9 mouse cellular contexts compared by ENCODE assay signal in genomic region chr4:141120700-141121099, GRCm38 (mm10). TPM values are rescaled to one million over a fixed set of nuclear protein-coding genes. Genes with fewer than 3 reads are reported as not detected.
DNase-seq lines count a peak whose midpoint lies in the region; ATAC-seq and TF ChIP-seq lines count a peak whose summit lies in the region.
"Had no signal": no experiment of that assay in that cellular context is flagged by ENCODE, and none has a peak within 500 bp of the region (broad histone marks: within the 10 kb centered on the region; RNA-seq: fewer than 3 reads in every experiment).

No protein-coding gene starts in this region.

- TF ChIP-seq POLR2A in MEL (IDR thresholded peaks at IDR 0.05; ENCODE audit: control insufficient read depth in 1 of 2, insufficient read depth in 1 of 2, low read depth in 1 of 2, low read length in 2 of 2, poor library complexity in 1 of 2): no peak

- no peaks in the 10 kb centered on the region for H3K4me1 ChIP-seq in MEL (ENCODE audit: control insufficient read depth in 1 of 2, insufficient read depth in 2 of 2, low read length in 2 of 2)
- H3K4me1 ChIP-seq in forebrain, embryonic 13.5 days: peaks cover 20% of the 10 kb centered on the region; the same call in 1 of the 2 replicates
- 0 out of 2 replicates have a peak, but pooled peaks cover 8% of the 10 kb centered on the region for H3K4me1 ChIP-seq in kidney, embryonic 14.5 days (ENCODE audit: control insufficient read depth, insufficient read depth, low read length)
- peaks cover 0 to 3% of the 10 kb centered on the region in 2 experiments; a peak in 1 of 4 replicates for H3K4me1 ChIP-seq in liver, embryonic 14.5 days (replicated peaks; ENCODE audit: control insufficient read depth in 2 of 2, insufficient read depth in 2 of 2, low read length in 1 of 2)
- H3K4me1 ChIP-seq in neural tube, embryonic 15.5 days: peaks cover 25% of the 10 kb centered on the region

- peaks cover 39% of the 10 kb centered on the region for H3K79me2 ChIP-seq in MEL (ENCODE audit: control insufficient read depth, insufficient read depth, low read length, poor library complexity)

- WGBS in forebrain, embryonic 13.5 days: 20% methylated on average over 11 of the region's 11 CpGs
- WGBS in kidney, embryonic 14.5 days: 26% methylated on average over 11 of the region's 11 CpGs
- WGBS in liver, embryonic 14.5 days (ENCODE audit: insufficient replicate concordance): 36% methylated on average over 11 of the region's 11 CpGs
- WGBS in neural tube, embryonic 15.5 days: 26% methylated on average over 11 of the region's 11 CpGs

- H3K36me3 ChIP-seq in MEL (ENCODE audit: control insufficient read depth in 1 of 2, insufficient read depth in 2 of 2, low read length in 2 of 2): peaks cover 0 to 2% of the 10 kb centered on the region in 2 experiments; a peak in 1 of 4 replicates
- peaks cover 29% of the 10 kb centered on the region for H3K36me3 ChIP-seq in forebrain, embryonic 13.5 days (ENCODE audit: poor library complexity, severe bottlenecking)
- H3K36me3 ChIP-seq in kidney, embryonic 14.5 days (ENCODE audit: control insufficient read depth, insufficient read depth, low read length): peaks cover 35% of the 10 kb centered on the region
- H3K36me3 ChIP-seq in liver, embryonic 14.5 days (replicated peaks; ENCODE audit: control insufficient read depth, insufficient read depth, low read depth): peaks cover 17% of the 10 kb centered on the region
- H3K36me3 ChIP-seq in neural tube, embryonic 15.5 days: peaks cover 21% of the 10 kb centered on the region

- peak; percentile 71 for ATAC-seq in forebrain, embryonic 13.5 days
- peak; percentile 65 for ATAC-seq in kidney, embryonic 14.5 days (ENCODE audit: low FRiP score, low TSS enrichment)
- peak; percentile 40; the same call in 1 of the 2 replicates for ATAC-seq in liver, embryonic 14.5 days (ENCODE audit: insufficient read depth)
- peak; percentile 51 for ATAC-seq in neural tube, embryonic 15.5 days (ENCODE audit: low FRiP score)
- no peak for ATAC-seq in erythroblast, adult 5-6 weeks (replicated peaks; ENCODE audit: low FRiP score, poor library complexity, severe bottlenecking)
- ATAC-seq: Patski had no signal

- peak; percentile 70 to 74 for DNase-seq in cerebellum, postnatal 4 days (ENCODE audit: low spot score in 2 of 2)
- no peak for DNase-seq in cerebellum, adult 11-12 months
- peak; percentile 30 for DNase-seq in MEL (ENCODE audit: low read depth, low spot score)
- DNase-seq in liver, embryonic 14.5 days (ENCODE audit: low read depth in 3 of 3, low spot score in 3 of 3): no peak

- H3K27ac ChIP-seq in MEL (ENCODE audit: control insufficient read depth, low read depth, low read length): no peak overlapping the region
- no peak overlapping the region for H3K27ac ChIP-seq in forebrain, embryonic 13.5 days
- H3K27ac ChIP-seq in kidney, embryonic 14.5 days (ENCODE audit: low read depth, low read length): no peak overlapping the region
- H3K27ac ChIP-seq in liver, embryonic 14.5 days: no peak overlapping the region
- H3K27ac ChIP-seq in neural tube, embryonic 15.5 days (replicated peaks): no peak overlapping the region

- TF ChIP-seq CTCF in MEL (IDR thresholded peaks at IDR 0.05 in 2 of 3, conservative IDR thresholded peaks at IDR 0.05 in 1 of 3; ENCODE audit: control insufficient read depth in 1 of 3, insufficient read depth in 1 of 3, low read depth in 2 of 3, low read length in 3 of 3, poor library complexity in 1 of 3, severe bottlenecking in 1 of 3): peak; percentile 27 to 44 (median 34); a peak in 4 of 6 replicates
- TF ChIP-seq CTCF in liver, embryonic 14.5 days (IDR thresholded peaks at IDR 0.05; ENCODE audit: low read depth): peak; percentile 86

- H3K27me3 ChIP-seq in MEL (ENCODE audit: control insufficient read depth in 1 of 2, insufficient read depth in 2 of 2, low read length in 2 of 2): no peaks in the 10 kb centered on the region
- H3K27me3 ChIP-seq in forebrain, embryonic 13.5 days: no peaks in the 10 kb centered on the region
- H3K27me3 ChIP-seq in kidney, embryonic 14.5 days (ENCODE audit: control insufficient read depth, insufficient read depth, low read length): no peaks in the 10 kb centered on the region
- H3K27me3 ChIP-seq in liver, embryonic 14.5 days (ENCODE audit: control insufficient read depth, insufficient read depth, low read length): no peaks in the 10 kb centered on the region
- H3K27me3 ChIP-seq in neural tube, embryonic 15.5 days (replicated peaks): no peaks in the 10 kb centered on the region
- H3K27me3 ChIP-seq: Patski had no signal

- no peak for TF ChIP-seq EP300 in MEL (IDR thresholded peaks at IDR 0.05; ENCODE audit: low read depth in 1 of 2, low read length in 2 of 2)
- no peak for TF ChIP-seq EP300 in liver, embryonic 14.5 days (IDR thresholded peaks at IDR 0.05; ENCODE audit: low read depth)

- no peak overlapping the region for H3K4me2 ChIP-seq in forebrain, embryonic 13.5 days
- no peak overlapping the region for H3K4me2 ChIP-seq in kidney, embryonic 14.5 days (replicated peaks; ENCODE audit: low read depth, low read length)
- H3K4me2 ChIP-seq in liver, embryonic 14.5 days (ENCODE audit: low read depth): no peak overlapping the region
- no peak overlapping the region for H3K4me2 ChIP-seq in neural tube, embryonic 15.5 days

- no peak overlapping the region for H3K9ac ChIP-seq in MEL (ENCODE audit: control insufficient read depth, low read depth, low read length, poor library complexity, severe bottlenecking)
- H3K9ac ChIP-seq in forebrain, embryonic 13.5 days: 0 out of 2 replicates have a peak overlapping the region, but pooled peaks have one; percentile 12
- no peak overlapping the region for H3K9ac ChIP-seq in kidney, embryonic 14.5 days (ENCODE audit: low read depth, low read length)
- H3K9ac ChIP-seq in liver, embryonic 14.5 days (replicated peaks): no peak overlapping the region
- no peak overlapping the region for H3K9ac ChIP-seq in neural tube, embryonic 15.5 days (replicated peaks)

- no peak for TF ChIP-seq RAD21 in MEL (IDR thresholded peaks at IDR 0.05; ENCODE audit: low read depth, low read length)

- H3K9me3 ChIP-seq in MEL (replicated peaks; ENCODE audit: insufficient read depth, low read length): no peaks in the 10 kb centered on the region
- H3K9me3 ChIP-seq in forebrain, embryonic 13.5 days (replicated peaks): no peaks in the 10 kb centered on the region
- H3K9me3 ChIP-seq in kidney, embryonic 14.5 days (ENCODE audit: control insufficient read depth, low read length): no peaks in the 10 kb centered on the region
- no peaks in the 10 kb centered on the region for H3K9me3 ChIP-seq in liver, embryonic 14.5 days (ENCODE audit: control insufficient read depth, low read length)
- H3K9me3 ChIP-seq in neural tube, embryonic 15.5 days (replicated peaks): no peaks in the 10 kb centered on the region

- no peak overlapping the region for H3K4me3 ChIP-seq in MEL (ENCODE audit: control insufficient read depth in 1 of 2, insufficient read depth in 1 of 2, low read depth in 2 of 2, low read length in 2 of 2)
- no peak overlapping the region for H3K4me3 ChIP-seq in forebrain, embryonic 13.5 days
- no peak overlapping the region for H3K4me3 ChIP-seq in kidney, embryonic 14.5 days (ENCODE audit: low read length)
- H3K4me3 ChIP-seq in liver, embryonic 14.5 days (ENCODE audit: insufficient read depth in 1 of 2, low read depth in 2 of 2, low read length in 2 of 2): no peak overlapping the region
- no peak overlapping the region for H3K4me3 ChIP-seq in neural tube, embryonic 15.5 days (replicated peaks)

RNA-seq across cellular contexts. Expression of gene Szrd1, which starts 18.9 kb away (rescaled TPM):
- 63.0 and 64.4 TPM in 2 replicates for total RNA-seq in MEL (2012; rRNA removed)
- 100 to 1,000 TPM in 1 of 2 experiments, not detected in 1; 137 TPM for polyA plus RNA-seq in MEL (2012; ENCODE audit: insufficient read depth in 1 of 2, insufficient read length in 2 of 2, low read depth in 1 of 2, low replicate concordance in 2 of 2, missing spikeins in 1 of 2)
- 29.3 and 33.5 TPM in 2 replicates for polyA plus RNA-seq in forebrain, embryonic 13.5 days (2015; fragmentation: Nextera tagmentation; extraction: Ambion mirVana)
- polyA plus RNA-seq in kidney, embryonic 14.5 days (2014; fragmentation: Nextera tagmentation; extraction: Ambion mirVana): 23.3 and 46.4 TPM in 2 replicates
- polyA plus RNA-seq in liver, embryonic 14.5 days (2012; rRNA removed): 13.3 and 14.2 TPM in 2 replicates
- 14.3 and 17.2 TPM in 2 replicates for polyA plus RNA-seq in liver, embryonic 14.5 days (2014; fragmentation: Nextera tagmentation; extraction: Ambion mirVana)
- 23.7 and 29.1 TPM in 2 replicates for polyA plus RNA-seq in neural tube, embryonic 15.5 days (2015; fragmentation: Nextera tagmentation; extraction: Ambion mirVana)
- 12.1 and 19.0 TPM in 2 replicates for total RNA-seq in erythroblast, adult 5-6 weeks (2015; ENCODE audit: low replicate concordance)
- 11.8 and 17.4 TPM in 2 replicates for total RNA-seq in erythroblast, adult 5-6 weeks (2017; ENCODE audit: low replicate concordance)

RNA-seq across cellular contexts. Expression of gene Fbxo42, which starts 27.0 kb away (rescaled TPM):
- total RNA-seq in MEL (2012; rRNA removed): 10.1 and 11.2 TPM in 2 replicates
- polyA plus RNA-seq in MEL (2012; ENCODE audit: insufficient read depth in 1 of 2, insufficient read length in 2 of 2, low read depth in 1 of 2, low replicate concordance in 2 of 2, missing spikeins in 1 of 2): 100 to 1,000 TPM in 1 of 2 experiments, 10 to 100 TPM in 1; 23.1 to 260 TPM
- 19.7 and 20.0 TPM in 2 replicates for polyA plus RNA-seq in forebrain, embryonic 13.5 days (2015; fragmentation: Nextera tagmentation; extraction: Ambion mirVana)
- 22.0 and 26.8 TPM in 2 replicates for polyA plus RNA-seq in kidney, embryonic 14.5 days (2014; fragmentation: Nextera tagmentation; extraction: Ambion mirVana)
- 7.5 and 8.3 TPM in 2 replicates for polyA plus RNA-seq in liver, embryonic 14.5 days (2012; rRNA removed)
- 17.6 and 20.6 TPM in 2 replicates for polyA plus RNA-seq in liver, embryonic 14.5 days (2014; fragmentation: Nextera tagmentation; extraction: Ambion mirVana)
- polyA plus RNA-seq in neural tube, embryonic 15.5 days (2015; fragmentation: Nextera tagmentation; extraction: Ambion mirVana): 23.3 and 23.8 TPM in 2 replicates
- total RNA-seq in erythroblast, adult 5-6 weeks (2015; ENCODE audit: low replicate concordance): 43.2 and 49.3 TPM in 2 replicates
- 54.4 and 64.7 TPM in 2 replicates for total RNA-seq in erythroblast, adult 5-6 weeks (2017; ENCODE audit: low replicate concordance)

RNA-seq across cellular contexts. Expression of gene Spata21, which starts 32.6 kb away (rescaled TPM):
- total RNA-seq in MEL (2012; rRNA removed): not detected in 2 replicates
- polyA plus RNA-seq in MEL (2012; ENCODE audit: insufficient read depth in 1 of 2, insufficient read length in 2 of 2, low read depth in 1 of 2, low replicate concordance in 2 of 2, missing spikeins in 1 of 2): not detected
- 0.20 and 0.30 TPM in 2 replicates for polyA plus RNA-seq in forebrain, embryonic 13.5 days (2015; fragmentation: Nextera tagmentation; extraction: Ambion mirVana)
- polyA plus RNA-seq in kidney, embryonic 14.5 days (2014; fragmentation: Nextera tagmentation; extraction: Ambion mirVana): 0.27 and 0.95 TPM in 2 replicates
- 0.03 TPM in 1 of 2 replicates, not detected in the other for polyA plus RNA-seq in liver, embryonic 14.5 days (2012; rRNA removed)
- polyA plus RNA-seq in liver, embryonic 14.5 days (2014; fragmentation: Nextera tagmentation; extraction: Ambion mirVana): not detected in 2 replicates
- 0.51 and 0.55 TPM in 2 replicates for polyA plus RNA-seq in neural tube, embryonic 15.5 days (2015; fragmentation: Nextera tagmentation; extraction: Ambion mirVana)
- total RNA-seq in erythroblast, adult 5-6 weeks (2015; ENCODE audit: low replicate concordance): not detected in 2 replicates
- not detected in 2 replicates for total RNA-seq in erythroblast, adult 5-6 weeks (2017; ENCODE audit: low replicate concordance)
- polyA plus RNA-seq: Patski had no signal

RNA-seq across cellular contexts. Expression of gene Necap2, which starts 42.5 kb away (rescaled TPM):
- 45.1 and 57.4 TPM in 2 replicates for total RNA-seq in MEL (2012; rRNA removed)
- 10 to 100 TPM in 1 of 2 experiments, not detected in 1; 75.6 TPM for polyA plus RNA-seq in MEL (2012; ENCODE audit: insufficient read depth in 1 of 2, insufficient read length in 2 of 2, low read depth in 1 of 2, low replicate concordance in 2 of 2, missing spikeins in 1 of 2)
- 44.9 and 48.0 TPM in 2 replicates for polyA plus RNA-seq in forebrain, embryonic 13.5 days (2015; fragmentation: Nextera tagmentation; extraction: Ambion mirVana)
- polyA plus RNA-seq in kidney, embryonic 14.5 days (2014; fragmentation: Nextera tagmentation; extraction: Ambion mirVana): 64.4 and 79.8 TPM in 2 replicates
- 58.9 and 60.3 TPM in 2 replicates for polyA plus RNA-seq in liver, embryonic 14.5 days (2012; rRNA removed)
- polyA plus RNA-seq in liver, embryonic 14.5 days (2014; fragmentation: Nextera tagmentation; extraction: Ambion mirVana): 88.7 and 99.5 TPM in 2 replicates
- polyA plus RNA-seq in neural tube, embryonic 15.5 days (2015; fragmentation: Nextera tagmentation; extraction: Ambion mirVana): 56.8 and 59.8 TPM in 2 replicates
- total RNA-seq in erythroblast, adult 5-6 weeks (2015; ENCODE audit: low replicate concordance): 41.0 and 58.6 TPM in 2 replicates
- 68.0 and 75.4 TPM in 2 replicates for total RNA-seq in erythroblast, adult 5-6 weeks (2017; ENCODE audit: low replicate concordance)

Comparison
In these comparisons a context has a peak if more than half of its experiments do, and no peak if none do; other contexts are left out.
1. DNase-seq: peak in cerebellum, postnatal 4 days (2 of 2) and MEL (single experiment); none in cerebellum, adult 11-12 months (single experiment) and liver, embryonic 14.5 days (0 of 3).